Mouse (Mus musculus) liver (tissue): Measurements from ENCODE around the gene Gm5134.

ENCODE experiments used
- DNase-seq: peaks from one replicate; pipeline ENCODE4 v3.0.0-alpha.2; 2020; ENCODE audit warnings: mixed read lengths

Gene Gm5134

DNA sequence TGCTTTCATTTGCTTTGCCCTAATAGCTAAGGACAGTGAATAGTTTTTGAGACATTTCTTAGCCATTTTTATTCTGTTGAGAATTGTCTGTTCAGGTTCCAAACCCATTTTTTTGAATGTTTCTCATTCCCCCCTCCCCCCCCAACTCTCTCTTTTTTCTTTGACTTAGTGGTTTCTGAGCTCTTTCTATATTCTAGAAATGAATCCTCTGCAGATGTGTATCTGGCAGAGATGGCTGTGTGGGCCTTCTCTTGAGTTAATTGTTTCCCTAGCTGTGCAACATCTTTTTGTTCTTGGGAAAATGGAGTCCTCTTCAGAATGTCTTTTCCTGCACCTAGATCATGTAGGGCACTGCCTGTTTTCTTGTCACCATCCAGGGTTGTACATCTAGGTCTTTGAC lies 81.0 kb downstream of the Gm5134 start:
- DNase-seq: no peak

DNA sequence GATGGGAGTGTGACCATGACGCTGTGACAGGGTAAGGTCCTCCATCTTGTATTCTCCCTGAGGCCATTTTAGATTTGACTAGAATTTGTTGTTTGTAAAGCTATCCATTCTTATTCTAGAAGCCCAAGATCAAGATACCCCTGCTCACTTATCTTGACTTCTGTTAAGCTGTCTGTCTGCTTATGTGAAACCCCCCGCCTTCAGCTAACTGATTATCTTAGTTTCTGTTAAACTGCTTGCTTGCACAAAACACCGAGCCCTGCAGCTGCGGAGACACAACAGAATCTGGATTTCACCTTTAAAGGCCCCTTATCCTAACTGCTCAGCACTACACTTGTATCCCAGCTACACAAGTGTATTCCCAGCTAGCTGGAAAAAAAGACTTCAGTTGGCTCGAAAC lies 82.6 kb downstream of the Gm5134 start:
- DNase-seq: no peak

DNA sequence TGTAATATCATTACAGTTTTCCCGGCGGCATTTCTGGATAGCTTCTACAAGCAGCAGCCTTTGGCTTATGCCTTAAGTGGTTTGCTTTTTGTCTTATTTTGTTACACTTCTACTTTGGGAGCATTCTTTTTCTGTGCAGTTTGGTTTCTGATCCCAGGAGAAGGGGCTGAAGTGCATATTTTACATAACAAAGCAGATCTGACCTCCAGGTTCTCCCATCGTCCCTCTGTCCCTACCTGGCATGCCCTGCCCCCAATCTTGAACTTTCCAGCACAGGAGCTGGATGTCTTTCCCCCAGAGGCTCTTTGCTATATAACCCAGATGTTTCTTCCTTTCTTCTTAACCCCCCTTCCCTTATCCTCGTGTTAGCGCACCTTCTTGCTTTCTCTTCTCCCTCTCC lies 91.0 kb downstream of the Gm5134 start:
- DNase-seq: no peak

DNA sequence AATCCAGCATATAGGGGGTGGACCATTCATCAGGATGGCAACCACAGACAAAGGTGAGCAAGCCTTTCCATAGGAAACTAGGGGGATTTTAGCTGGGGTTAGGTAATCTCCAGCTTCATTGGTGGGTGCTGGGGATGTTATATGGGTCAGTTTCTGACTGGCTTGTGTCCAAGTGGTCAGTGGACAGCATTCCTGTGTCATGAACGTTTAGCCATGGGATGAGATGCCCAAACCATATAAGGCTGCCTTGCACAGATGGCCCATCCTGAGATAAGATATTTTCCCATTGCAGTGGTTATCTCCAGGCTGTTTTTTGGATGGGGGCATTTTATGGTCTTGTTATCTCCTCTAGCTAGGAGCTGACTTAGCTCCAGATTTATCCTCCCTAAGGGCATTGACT lies 92.4 kb downstream of the Gm5134 start:
- no peak for DNase-seq

DNA sequence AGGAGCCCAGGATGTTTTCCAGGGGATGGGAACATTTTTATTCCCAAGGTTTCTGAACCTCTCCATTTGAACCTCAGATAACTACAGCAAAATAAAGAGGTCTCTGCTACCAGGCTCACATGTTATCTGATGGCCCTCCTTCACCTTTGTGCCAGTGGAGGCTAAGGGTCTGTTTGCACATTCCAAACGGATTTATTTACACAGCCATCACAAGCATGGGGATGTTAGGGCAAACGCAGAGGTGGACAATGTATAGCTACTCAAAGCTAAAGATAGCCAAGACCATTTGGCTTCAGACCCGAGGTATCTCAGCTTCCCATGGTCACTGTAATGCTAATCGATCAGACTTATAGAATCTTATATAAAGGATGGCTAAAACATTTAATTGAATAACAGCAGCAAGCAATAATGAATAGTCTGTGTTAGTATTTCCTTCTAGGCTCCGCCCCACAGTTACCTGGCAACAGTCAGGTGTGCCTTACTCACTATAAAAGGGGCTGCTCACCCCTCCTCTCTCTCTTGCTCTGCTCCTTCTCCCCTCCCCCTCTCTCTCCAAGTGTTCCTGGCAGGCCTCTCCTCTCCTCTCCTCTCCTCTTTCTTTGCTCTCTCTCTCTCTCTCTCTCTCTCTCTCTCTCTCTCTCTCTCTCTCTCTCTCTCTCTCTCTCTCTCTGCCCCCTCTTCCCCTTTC lies 93.0 kb downstream of the Gm5134 start:
- no peak for DNase-seq

DNA sequence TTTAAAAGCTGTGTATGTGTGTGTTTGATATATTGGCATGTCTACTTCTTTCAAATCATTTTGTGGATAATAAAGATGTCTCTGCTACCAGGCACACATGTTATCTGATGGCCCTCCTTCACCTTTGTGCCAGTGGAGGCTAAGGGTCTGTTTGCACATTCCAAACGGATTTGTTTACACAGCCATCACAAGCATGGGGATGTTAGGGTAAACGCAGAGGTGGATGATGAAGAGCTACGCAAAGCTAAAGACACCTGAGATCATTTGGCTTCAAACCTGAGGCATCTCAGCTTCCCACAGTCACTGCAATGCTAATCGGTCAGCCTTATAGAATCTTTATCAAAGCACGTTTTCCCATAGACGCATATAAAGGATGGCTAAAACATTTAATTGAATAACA lies 94.7 kb downstream of the Gm5134 start:
- DNase-seq: no peak

DNA sequence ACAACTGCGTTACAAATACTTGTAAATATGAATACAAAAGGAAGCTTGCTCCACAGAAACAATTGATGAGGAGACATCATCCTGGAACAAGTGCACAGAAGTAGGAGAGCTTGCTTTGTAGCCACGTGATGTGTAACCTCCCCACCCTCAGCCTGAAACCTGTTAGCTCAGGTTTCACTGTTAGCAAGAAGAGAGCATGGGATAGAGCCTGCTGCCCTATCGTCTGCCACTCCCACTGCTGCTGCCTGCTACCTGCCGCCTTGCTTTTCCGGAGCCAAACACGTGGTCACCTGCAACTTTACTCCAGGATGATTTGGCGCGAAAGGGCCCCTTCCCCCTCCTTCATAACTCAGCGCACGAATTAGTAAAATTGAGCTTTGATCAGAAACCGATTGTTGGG lies 97.5 kb downstream of the Gm5134 start:
- DNase-seq: no peak
